Mouse (Mus musculus) lung, embryonic 14.5 days (tissue): ENCODE results near the gene Gm20662. TPM values are rescaled to one million over a fixed set of nuclear protein-coding genes. Genes with fewer than 3 reads are reported as not detected.
A peak's percentile ranks its signal among the peaks of the same experiment; 100 is the strongest.
"Not testable (repeated sequence)": the region's sequence is repeated elsewhere in the genome, so short reads cannot be mapped to it uniquely, and the experiment has no call there.

ENCODE experiments used
- ATAC-seq: fragments of 200-750 bp; cut with Nextera tagmentation; 2 replicates; pipeline ENCODE4 v1.8.0; 2017; ENCODE audit warnings: mild to moderate bottlenecking, moderate TSS enrichment, moderate library complexity; ENCODE audit not compliant: insufficient read depth
- DNase-seq: peaks from one replicate; pipeline ENCODE4 v3.0.0-alpha.2; 2015
- H3K27ac ChIP-seq: fragments of 300-500 bp; sonication (generic); 2 replicates; pipeline ENCODE4 v1.5.1; 2014; ENCODE audit warnings: low read depth, mild to moderate bottlenecking, moderate library complexity
- H3K27me3 ChIP-seq: fragments of 300-500 bp; sonication (generic); 2 replicates; pipeline ENCODE4 v1.6.1; 2014; ENCODE audit warnings: low read length, control low read depth; ENCODE audit not compliant: insufficient read depth
- H3K36me3 ChIP-seq: fragments of 300-500 bp; sonication (generic); 2 replicates; pipeline ENCODE4 v1.6.1; 2014; ENCODE audit warnings: control low read depth; ENCODE audit not compliant: insufficient read depth
- H3K4me1 ChIP-seq: fragments of 300-500 bp; sonication (generic); 2 replicates; pipeline ENCODE4 v1.6.1; 2014; ENCODE audit warnings: antibody characterized with exemption, control low read depth; ENCODE audit not compliant: insufficient read depth
- H3K4me2 ChIP-seq: fragments of 300-500 bp; sonication (generic); 2 replicates; pipeline ENCODE4 v1.6.1; 2014; ENCODE audit warnings: mild to moderate bottlenecking
- H3K4me3 ChIP-seq: fragments of 300-500 bp; sonication (generic); 2 replicates; pipeline ENCODE4 v1.5.1; 2014; ENCODE audit warnings: low read depth, low read length
- H3K9ac ChIP-seq: fragments of 300-500 bp; sonication (generic); 2 replicates; pipeline ENCODE4 v1.6.1; 2014
- H3K9me3 ChIP-seq: fragments of 300-500 bp; sonication (generic); 2 replicates; pipeline ENCODE4 v1.6.1; 2016; ENCODE audit warnings: low read depth, low read length, control low read depth
- CTCF ChIP-seq: IDR thresholded peaks from 2 replicates; pipeline ENCODE4 v1.5.1; 2016; ENCODE audit warnings: antibody characterized with exemption, low read depth
- WGBS: fragments of 180-500 bp; shearing (Covaris S2); extraction: QIAGEN DNeasy Blood & Tissue Kit; methylation state at CpG from one replicate; pipeline ENCODE4 v1.1.7; 2014; 5-methylcytosine and 5-hydroxymethylcytosine counted together
- polyA plus RNA-seq: library from polyadenylated mRNA; unstranded; fragments of >200 nt; fragmentation: Nextera tagmentation; extraction: Ambion mirVana; gene quantifications from 2 replicates; pipeline ENCODE4 v1.2.1, GENCODE M21; 2014

Gm20662 gene
- polyA plus RNA-seq, 1 experiment from 2014 or later, result 0.37 TPM

- WGBS, result 92% methylated on average over 2 of the region's 2 CpGs
Measured at GRCm38 (mm10) chr9:108013577-108013976, 17.4 kb downstream of the Gm20662 start.

GRCm38 (mm10) chr9:108017127-108017526, 21.0 kb downstream of the Gm20662 start:
- no peak overlapping the region for H3K27ac ChIP-seq
- H3K36me3 ChIP-seq, result peaks cover 17% of the 10 kb centered on the region; the same call in 1 of the 2 replicates
- H3K4me3 ChIP-seq, result no peak overlapping the region
- 83% methylated on average over 3 of the region's 3 CpGs for WGBS
- H3K4me2 ChIP-seq, result no peak overlapping the region
- no peak for ATAC-seq
- no peak for DNase-seq
- H3K9ac ChIP-seq, result no peak overlapping the region
- no peak for TF ChIP-seq CTCF
- H3K9me3 ChIP-seq, result no peaks in the 10 kb centered on the region
- no peaks in the 10 kb centered on the region for H3K4me1 ChIP-seq
- H3K27me3 ChIP-seq, result no peaks in the 10 kb centered on the region

More at GRCm38 (mm10) chr9:108013577-108013976, 17.4 kb downstream of the Gm20662 start:
- TF ChIP-seq CTCF, result peak; percentile 21
- not testable (repeated sequence) for H3K9ac ChIP-seq, H3K27me3 ChIP-seq, H3K4me1 ChIP-seq, ATAC-seq, H3K4me2 ChIP-seq, H3K27ac ChIP-seq, DNase-seq, H3K9me3 ChIP-seq, H3K4me3 ChIP-seq
- peaks cover 17% of the 10 kb centered on the region; the same call in 1 of the 2 replicates for H3K36me3 ChIP-seq

- H3K4me1 ChIP-seq, result no peaks in the 10 kb centered on the region
- no peak for TF ChIP-seq CTCF
- no peaks in the 10 kb centered on the region for H3K9me3 ChIP-seq
- H3K9ac ChIP-seq, result no peak overlapping the region
- H3K27me3 ChIP-seq, result no peaks in the 10 kb centered on the region
- H3K27ac ChIP-seq, result no peak overlapping the region
- 97% methylated on average over 1 of the region's 1 CpGs for WGBS
- no peak for DNase-seq
- no peak overlapping the region for H3K4me3 ChIP-seq
- no peak overlapping the region for H3K4me2 ChIP-seq
- H3K36me3 ChIP-seq, result peaks cover 21% of the 10 kb centered on the region
- ATAC-seq, result no peak
Measured at GRCm38 (mm10) chr9:108020741-108021140, 24.6 kb downstream of the Gm20662 start.

GRCm38 (mm10) chr9:108023216-108023615, 27.1 kb downstream of the Gm20662 start:
- ATAC-seq (no peak), DNase-seq (no peak)
- Histone ChIP-seq H3K36me3 (peaks cover 42% of the 10 kb centered on the region), H3K4me1 (no peaks in the 10 kb centered on the region), H3K27me3 (no peaks in the 10 kb centered on the region), H3K4me3 (no peak overlapping the region), H3K4me2 (no peak overlapping the region), H3K9me3 (no peaks in the 10 kb centered on the region), H3K9ac (no peak overlapping the region), H3K27ac (no peak overlapping the region)
- no peak for TF ChIP-seq CTCF
- WGBS, result 85% methylated on average over 3 of the region's 3 CpGs

GRCm38 (mm10) chr9:108026584-108026983, 30.4 kb downstream of the Gm20662 start:
- DNase-seq (no peak), ATAC-seq (no peak)
- Histone ChIP-seq H3K4me3 (no peak overlapping the region), H3K9me3 (no peaks in the 10 kb centered on the region), H3K9ac (no peak overlapping the region), H3K4me1 (no peaks in the 10 kb centered on the region), H3K4me2 (no peak overlapping the region), H3K27me3 (no peaks in the 10 kb centered on the region), H3K36me3 (peaks cover 54% of the 10 kb centered on the region), H3K27ac (no peak overlapping the region)
- 83% methylated on average over 3 of the region's 3 CpGs for WGBS
- TF ChIP-seq CTCF, result peak; percentile 21; the same call in 1 of the 2 replicates

- no peak overlapping the region for H3K4me3 ChIP-seq
- no peaks in the 10 kb centered on the region for H3K4me1 ChIP-seq
- no peak overlapping the region for H3K4me2 ChIP-seq
- 98% methylated on average over 3 of the region's 3 CpGs for WGBS
- no peak overlapping the region for H3K9ac ChIP-seq
- no peaks in the 10 kb centered on the region for H3K9me3 ChIP-seq
- TF ChIP-seq CTCF, result no peak
- H3K36me3 ChIP-seq, result peaks cover 64% of the 10 kb centered on the region
- no peaks in the 10 kb centered on the region for H3K27me3 ChIP-seq
- no peak for DNase-seq
- no peak for ATAC-seq
- H3K27ac ChIP-seq, result no peak overlapping the region
Measured at GRCm38 (mm10) chr9:108027867-108028266, 31.7 kb downstream of the Gm20662 start.

- no peaks in the 10 kb centered on the region for H3K4me1 ChIP-seq
- TF ChIP-seq CTCF, result no peak
- no peak overlapping the region for H3K4me2 ChIP-seq
- no peak overlapping the region for H3K4me3 ChIP-seq
- H3K36me3 ChIP-seq, result peaks cover 54% of the 10 kb centered on the region
- DNase-seq, result no peak
- no peak for ATAC-seq
- H3K9me3 ChIP-seq, result no peaks in the 10 kb centered on the region
- WGBS, result 85% methylated on average over 5 of the region's 5 CpGs
- no peak overlapping the region for H3K27ac ChIP-seq
- H3K9ac ChIP-seq, result no peak overlapping the region
- H3K27me3 ChIP-seq, result no peaks in the 10 kb centered on the region
Measured at GRCm38 (mm10) chr9:108032126-108032525, 36.0 kb downstream of the Gm20662 start.
